Mouse (Mus musculus) lung, embryonic 14.5 days (tissue): ENCODE results near the gene Ptgr2. TPM values are rescaled to one million over a fixed set of nuclear protein-coding genes. Genes with fewer than 3 reads are reported as not detected.
A peak's percentile ranks its signal among the peaks of the same experiment; 100 is the strongest.
"Not testable (repeated sequence)": the region's sequence is repeated elsewhere in the genome, so short reads cannot be mapped to it uniquely, and the experiment has no call there.

Source experiments
- ATAC-seq: fragments of 200-750 bp; cut with Nextera tagmentation; 2 replicates; pipeline ENCODE4 v1.8.0; 2017; ENCODE audit warnings: mild to moderate bottlenecking, moderate TSS enrichment, moderate library complexity; ENCODE audit not compliant: insufficient read depth
- DNase-seq: peaks from one replicate; pipeline ENCODE4 v3.0.0-alpha.2; 2015
- H3K27ac ChIP-seq: fragments of 300-500 bp; sonication (generic); 2 replicates; pipeline ENCODE4 v1.5.1; 2014; ENCODE audit warnings: low read depth, mild to moderate bottlenecking, moderate library complexity
- H3K27me3 ChIP-seq: fragments of 300-500 bp; sonication (generic); 2 replicates; pipeline ENCODE4 v1.6.1; 2014; ENCODE audit warnings: low read length, control low read depth; ENCODE audit not compliant: insufficient read depth
- H3K36me3 ChIP-seq: fragments of 300-500 bp; sonication (generic); 2 replicates; pipeline ENCODE4 v1.6.1; 2014; ENCODE audit warnings: control low read depth; ENCODE audit not compliant: insufficient read depth
- H3K4me1 ChIP-seq: fragments of 300-500 bp; sonication (generic); 2 replicates; pipeline ENCODE4 v1.6.1; 2014; ENCODE audit warnings: antibody characterized with exemption, control low read depth; ENCODE audit not compliant: insufficient read depth
- H3K4me2 ChIP-seq: fragments of 300-500 bp; sonication (generic); 2 replicates; pipeline ENCODE4 v1.6.1; 2014; ENCODE audit warnings: mild to moderate bottlenecking
- H3K4me3 ChIP-seq: fragments of 300-500 bp; sonication (generic); 2 replicates; pipeline ENCODE4 v1.5.1; 2014; ENCODE audit warnings: low read depth, low read length
- H3K9ac ChIP-seq: fragments of 300-500 bp; sonication (generic); 2 replicates; pipeline ENCODE4 v1.6.1; 2014
- H3K9me3 ChIP-seq: fragments of 300-500 bp; sonication (generic); 2 replicates; pipeline ENCODE4 v1.6.1; 2016; ENCODE audit warnings: low read depth, low read length, control low read depth
- CTCF ChIP-seq: IDR thresholded peaks from 2 replicates; pipeline ENCODE4 v1.5.1; 2016; ENCODE audit warnings: antibody characterized with exemption, low read depth
- WGBS: fragments of 180-500 bp; shearing (Covaris S2); extraction: QIAGEN DNeasy Blood & Tissue Kit; methylation state at CpG from one replicate; pipeline ENCODE4 v1.1.7; 2014; 5-methylcytosine and 5-hydroxymethylcytosine counted together
- polyA plus RNA-seq: library from polyadenylated mRNA; unstranded; fragments of >200 nt; fragmentation: Nextera tagmentation; extraction: Ambion mirVana; gene quantifications from 2 replicates; pipeline ENCODE4 v1.2.1, GENCODE M21; 2014

Gene Ptgr2
- polyA plus RNA-seq, 1 experiment from 2014 or later = 17.2 TPM

GRCm38 (mm10) chr12:84347192-84347591 is 62.2 kb downstream of the Ptgr2 start:
- peak; percentile 67 for TF ChIP-seq CTCF
- no peaks in the 10 kb centered on the region for H3K9me3 ChIP-seq
- H3K9ac ChIP-seq = no peak overlapping the region
- no peak overlapping the region for H3K4me3 ChIP-seq
- H3K27ac ChIP-seq = no peak overlapping the region
- H3K4me1 ChIP-seq = no peaks in the 10 kb centered on the region
- peaks cover 44% of the 10 kb centered on the region for H3K36me3 ChIP-seq
- no peak overlapping the region for H3K4me2 ChIP-seq
- ATAC-seq (peak; percentile 44; the same call in 1 of the 2 replicates), DNase-seq (peak; percentile 62)
- no peaks in the 10 kb centered on the region for H3K27me3 ChIP-seq
- 36% methylated on average over 2 of the region's 2 CpGs for WGBS

DNA sequence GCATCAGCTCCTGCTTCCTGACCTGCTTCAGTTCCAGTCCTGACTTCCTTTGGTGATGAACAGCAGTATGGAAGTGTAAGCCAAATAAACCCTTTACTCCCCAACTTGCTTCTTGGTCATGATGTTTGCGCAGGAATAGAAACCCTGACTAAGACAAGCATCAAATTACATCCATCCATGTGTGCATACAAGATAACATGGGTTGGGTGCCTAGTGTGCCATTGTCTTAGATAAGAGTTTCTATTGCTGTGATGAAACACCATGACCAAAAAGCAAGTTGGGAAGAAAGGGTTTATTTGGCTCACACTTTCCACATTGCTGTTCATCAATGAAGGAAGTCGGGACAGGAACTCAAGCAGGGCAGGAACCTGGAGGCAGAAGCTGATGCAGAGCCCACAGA is 73.7 kb downstream of the Ptgr2 start:
- WGBS = 66% methylated on average over 2 of the region's 2 CpGs
- H3K9ac ChIP-seq, ATAC-seq, H3K9me3 ChIP-seq, H3K27me3 ChIP-seq, DNase-seq, H3K4me3 ChIP-seq, H3K36me3 ChIP-seq, H3K27ac ChIP-seq, H3K4me2 ChIP-seq: not testable (repeated sequence)
- peaks cover 11% of the 10 kb centered on the region for H3K4me1 ChIP-seq

DNA sequence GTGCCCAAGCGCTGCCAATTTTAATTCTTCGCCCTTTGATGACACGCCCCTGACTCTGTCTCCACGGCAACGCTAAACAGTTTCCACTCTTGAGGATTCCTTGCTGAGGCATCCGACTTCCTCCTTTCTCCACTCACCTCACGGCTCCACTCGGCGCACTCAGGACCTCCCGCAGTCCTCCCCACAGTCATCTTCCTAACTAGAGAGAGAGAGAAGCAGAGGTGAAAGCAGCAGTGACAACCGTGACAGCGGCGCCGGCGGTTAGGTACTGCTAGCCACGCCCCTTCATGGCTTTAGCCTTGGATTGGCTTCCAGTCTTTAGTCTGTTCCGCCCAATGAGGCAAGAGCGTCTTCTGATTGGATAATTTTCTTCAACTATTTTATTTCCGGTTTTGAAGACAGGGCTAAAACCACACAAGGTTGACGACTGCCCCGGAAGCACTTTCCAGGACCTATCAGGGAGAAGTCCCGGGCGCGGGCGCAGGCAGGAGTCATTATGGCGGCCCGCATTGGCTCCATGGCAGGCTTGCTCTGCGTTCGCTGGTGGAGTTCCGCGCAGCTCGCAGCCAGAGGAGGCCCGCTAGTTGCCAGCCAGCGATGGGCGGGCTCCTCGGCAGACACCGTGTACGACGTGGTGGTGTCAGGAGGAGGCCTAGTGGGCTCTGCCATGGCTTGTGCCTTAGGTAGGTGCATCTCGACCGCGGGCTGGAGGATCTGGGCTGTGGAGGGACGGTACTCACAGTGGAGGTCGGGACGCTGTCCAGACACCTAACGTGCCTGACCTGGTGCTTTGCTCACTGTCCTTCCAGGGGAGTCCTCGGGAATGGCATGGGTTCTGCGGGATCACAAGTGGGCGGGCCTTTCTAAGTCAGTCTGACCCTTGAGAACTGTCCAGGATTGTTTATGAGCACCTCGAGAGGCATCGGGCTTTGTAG is 76.8 kb downstream of the Ptgr2 start, which contains the start of the genes Coq6 and Fam161b:
Gene Coq6, plus strand, starts transcription at position 103 of the 935 bp plus-strand sequence.
Gene Fam161b, minus strand, starts transcription at position 279 of the 935 bp plus-strand sequence.
- ATAC-seq = peak; percentile 99
- H3K27ac ChIP-seq = 0 out of 2 replicates have a peak within 1 kb of the TSS, but pooled peaks have one; percentile 47
- WGBS = under 1% methylated on average over 51 of the region's 51 CpGs

GRCm38 (mm10) chr12:84362872-84363271 is 77.8 kb downstream of the Ptgr2 start:
- peaks cover 11% of the 10 kb centered on the region for H3K4me1 ChIP-seq
- no peak for ATAC-seq
- DNase-seq = no peak
- peak overlapping the region; percentile 96 for H3K4me3 ChIP-seq
- H3K9ac ChIP-seq = 0 out of 2 replicates have a peak overlapping the region, but pooled peaks have one; percentile 86
- TF ChIP-seq CTCF = no peak
- WGBS = 21% methylated on average over 2 of the region's 2 CpGs
- peaks cover 11% of the 10 kb centered on the region for H3K36me3 ChIP-seq
- H3K4me2 ChIP-seq = peak overlapping the region; percentile 80
- H3K9me3 ChIP-seq = no peaks in the 10 kb centered on the region
- no peaks in the 10 kb centered on the region for H3K27me3 ChIP-seq
- H3K27ac ChIP-seq = no peak overlapping the region

More for the DNA sequence above, 76.8 kb downstream of the Ptgr2 start, which contains the start of the genes Coq6 and Fam161b:
- Histone ChIP-seq H3K9ac (peak within 1 kb of the TSS; percentile 86), H3K4me1 (peaks cover 11% of the 10 kb centered on the region), H3K36me3 (peaks cover 1% of the 10 kb centered on the region; the same call in 1 of the 2 replicates), H3K9me3 (no peaks in the 10 kb centered on the region), H3K4me2 (peak within 1 kb of the TSS; percentile 80), H3K27me3 (no peaks in the 10 kb centered on the region), H3K4me3 (peak within 1 kb of the TSS; percentile 96)
- no peak for TF ChIP-seq CTCF
- DNase-seq = peak; percentile 99

GRCm38 (mm10) chr12:84364291-84364690 is 79.3 kb downstream of the Ptgr2 start:
- no peak for ATAC-seq
- Histone ChIP-seq H3K4me2 (no peak overlapping the region), H3K9ac (no peak overlapping the region), H3K9me3 (no peaks in the 10 kb centered on the region), H3K36me3 (peaks cover 24% of the 10 kb centered on the region), H3K27ac (no peak overlapping the region), H3K4me3 (no peak overlapping the region), H3K27me3 (no peaks in the 10 kb centered on the region), H3K4me1 (peaks cover 11% of the 10 kb centered on the region)
- 76% methylated on average over 9 of the region's 9 CpGs for WGBS
- no peak for DNase-seq
- TF ChIP-seq CTCF = no peak

DNA sequence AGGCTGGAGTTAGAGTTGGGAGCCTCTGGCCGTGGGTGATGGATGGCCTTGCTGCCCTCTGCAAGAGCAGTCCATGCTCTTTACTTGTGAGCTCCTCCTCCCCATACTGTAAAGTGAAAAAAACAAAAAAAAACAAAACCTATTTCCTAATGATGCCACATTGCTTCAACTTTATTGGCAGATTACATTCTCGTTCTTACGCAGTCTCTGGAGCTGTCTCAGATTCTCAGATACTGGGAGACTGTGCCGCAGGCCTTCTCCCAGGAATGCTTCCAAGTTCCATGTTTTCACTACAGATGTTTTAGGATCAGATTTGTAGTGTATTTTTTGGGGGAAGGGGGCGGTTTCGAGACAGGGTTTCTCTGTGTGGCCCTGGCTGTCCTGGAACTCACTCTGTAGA is 80.1 kb downstream of the Ptgr2 start:
- no peak for DNase-seq
- 93% methylated on average over 6 of the region's 6 CpGs for WGBS
- H3K4me2 ChIP-seq = no peak overlapping the region
- H3K27me3 ChIP-seq = no peaks in the 10 kb centered on the region
- TF ChIP-seq CTCF = no peak
- no peak overlapping the region for H3K4me3 ChIP-seq
- H3K9me3 ChIP-seq = no peaks in the 10 kb centered on the region
- ATAC-seq = no peak
- peaks cover 11% of the 10 kb centered on the region for H3K4me1 ChIP-seq
- peaks cover 32% of the 10 kb centered on the region for H3K36me3 ChIP-seq
- H3K9ac ChIP-seq = no peak overlapping the region
- no peak overlapping the region for H3K27ac ChIP-seq

Other genes starting within 250 kb of the Ptgr2 start
- 0.11 and 0.42 TPM in 2 replicates for gene Acot4, start 246.9 kb upstream of the Ptgr2 start, polyA plus RNA-seq
- gene Gm49366, start 246.3 kb upstream of the Ptgr2 start, polyA plus RNA-seq = not detected in 2 replicates
- 0.14 and 0.18 TPM in 2 replicates for gene Acot3, start 233.1 kb upstream of the Ptgr2 start, polyA plus RNA-seq
- not detected in 2 replicates for gene Acot5, start 215.9 kb upstream of the Ptgr2 start, polyA plus RNA-seq
- gene Acot6, start 184.6 kb upstream of the Ptgr2 start, polyA plus RNA-seq = 1.8 and 2.3 TPM in 2 replicates
- 4.1 and 5.2 TPM in 2 replicates for gene Dnal1, start 170.9 kb upstream of the Ptgr2 start, polyA plus RNA-seq
- gene Pnma1, start 136.7 kb upstream of the Ptgr2 start, polyA plus RNA-seq = 0.68 and 0.79 TPM in 2 replicates
- gene Elmsan1, start 66.4 kb upstream of the Ptgr2 start, polyA plus RNA-seq = 11.3 and 12.3 TPM in 2 replicates
- 81.3 and 82.7 TPM in 2 replicates for gene Zfp410, start 31.6 kb downstream of the Ptgr2 start, polyA plus RNA-seq
- gene Coq6, start 76.4 kb downstream of the Ptgr2 start, polyA plus RNA-seq = 45.8 and 51.1 TPM in 2 replicates
- gene Fam161b, start 76.6 kb downstream of the Ptgr2 start, polyA plus RNA-seq = 3.0 and 3.5 TPM in 2 replicates
- gene Entpd5, start 123.8 kb downstream of the Ptgr2 start, polyA plus RNA-seq = 15.4 and 18.0 TPM in 2 replicates
- 0.96 and 1.5 TPM in 2 replicates for gene Bbof1, start 123.8 kb downstream of the Ptgr2 start, polyA plus RNA-seq
- gene Rnf113a2, start 132.0 kb downstream of the Ptgr2 start, polyA plus RNA-seq = 21.1 and 22.1 TPM in 2 replicates
- gene Aldh6a1, start 165.8 kb downstream of the Ptgr2 start, polyA plus RNA-seq = 32.8 and 35.4 TPM in 2 replicates
- gene Lin52, start 166.2 kb downstream of the Ptgr2 start, polyA plus RNA-seq = 21.8 and 22.5 TPM in 2 replicates